Mouse (Mus musculus) kidney, postnatal 10 days (tissue): Measurements from ENCODE around the gene Gm13290.
"Not testable (repeated sequence)": the region's sequence is repeated elsewhere in the genome, so short reads cannot be mapped to it uniquely, and the experiment has no call there.

ENCODE experiments used
- DNase-seq: peaks from one replicate; pipeline ENCODE4 v3.0.0; 2021; ENCODE audit warnings: mixed read lengths

The Gm13290 gene

GRCm38 (mm10) chr4:88773534-88773933, at the start of gene Gm13290:
TSS of gene Gm13290 (plus strand) at chr4:88773834.
- not testable (repeated sequence) for DNase-seq

GRCm38 (mm10) chr4:88726727-88727126, 46.9 kb upstream of the Gm13290 start:
- DNase-seq: no peak

GRCm38 (mm10) chr4:88727324-88727723, 46.3 kb upstream of the Gm13290 start:
- DNase-seq: peak; percentile 71

- DNase-seq: peak; percentile 85
These were observed 35.2 kb upstream of the Gm13290 start for GRCm38 (mm10) chr4:88738480-88738879.

GRCm38 (mm10) chr4:88739036-88739435, 34.6 kb upstream of the Gm13290 start:
- no peak for DNase-seq

GRCm38 (mm10) chr4:88741426-88741825, 32.2 kb upstream of the Gm13290 start:
- DNase-seq: no peak

GRCm38 (mm10) chr4:88742771-88743371, 30.8 kb upstream of the Gm13290 start:
- no peak for DNase-seq

GRCm38 (mm10) chr4:88744207-88744606, 29.4 kb upstream of the Gm13290 start:
- DNase-seq: no peak

GRCm38 (mm10) chr4:88749926-88750325, 23.7 kb upstream of the Gm13290 start:
- DNase-seq: no peak

- DNase-seq: peak; percentile 66
These were observed 18.8 kb upstream of the Gm13290 start, which contains the start of gene Gm13271 for GRCm38 (mm10) chr4:88754818-88755340. TSS of gene Gm13271 (plus strand) at chr4:88754868.

- not testable (repeated sequence) for DNase-seq
These were observed 16.8 kb upstream of the Gm13290 start for GRCm38 (mm10) chr4:88756581-88757513.

GRCm38 (mm10) chr4:88757628-88758031, 16.0 kb upstream of the Gm13290 start:
- DNase-seq: peak; percentile 90

- DNase-seq: not testable (repeated sequence)
These were observed 14.9 kb upstream of the Gm13290 start for GRCm38 (mm10) chr4:88758751-88759150.

- DNase-seq: peak; percentile 52
These were observed 13.9 kb upstream of the Gm13290 start, which contains the start of gene Gm13283 for GRCm38 (mm10) chr4:88759610-88760268. TSS of gene Gm13283 (plus strand) at chr4:88760119.

GRCm38 (mm10) chr4:88760431-88760830, 13.2 kb upstream of the Gm13290 start:
- peak; percentile 87 for DNase-seq

- DNase-seq: peak; percentile 74
These were observed 11.9 kb upstream of the Gm13290 start for GRCm38 (mm10) chr4:88761776-88762175.

GRCm38 (mm10) chr4:88762341-88762740, 11.3 kb upstream of the Gm13290 start:
- DNase-seq: peak; percentile 21

- DNase-seq: peak; percentile 74
These were observed 10.1 kb upstream of the Gm13290 start for GRCm38 (mm10) chr4:88763384-88764018.

- not testable (repeated sequence) for DNase-seq
These were observed 3.0 kb downstream of the Gm13290 start, which contains the start of gene Gm13289 for GRCm38 (mm10) chr4:88776622-88777021. TSS of gene Gm13289 (plus strand) at chr4:88776922.

- DNase-seq: not testable (repeated sequence)
These were observed 5.9 kb downstream of the Gm13290 start, which contains the start of gene Gm13272 for GRCm38 (mm10) chr4:88779550-88779949. TSS of gene Gm13272 (plus strand) at chr4:88779850.

- DNase-seq: peak; percentile 15
These were observed 6.7 kb downstream of the Gm13290 start for GRCm38 (mm10) chr4:88780320-88780719.

GRCm38 (mm10) chr4:88781831-88782230, 8.2 kb downstream of the Gm13290 start, which contains the start of gene Ifnz:
TSS of gene Ifnz (plus strand) at chr4:88782131.
- not testable (repeated sequence) for DNase-seq
